Mouse (Mus musculus) embryo, embryonic 9.5 days (tissue): ENCODE measurements at regions not wholly inside any gene's neighbourhood (a gene's known extent, or its start where the extent isn't known, plus 50 kb on each side); places are given as distances from the start of the nearest gene placed in this dataset.

ENCODE experiments used
- DNase-seq: peaks from one replicate; pipeline ENCODE4 v3.0.0-alpha.2; 2017; ENCODE audit errors: extremely low spot score

GRCm38 (mm10) chr11:112720652-112721051 is 61.4 kb upstream of the Sox9 start:
- DNase-seq, result no peak

DNA sequence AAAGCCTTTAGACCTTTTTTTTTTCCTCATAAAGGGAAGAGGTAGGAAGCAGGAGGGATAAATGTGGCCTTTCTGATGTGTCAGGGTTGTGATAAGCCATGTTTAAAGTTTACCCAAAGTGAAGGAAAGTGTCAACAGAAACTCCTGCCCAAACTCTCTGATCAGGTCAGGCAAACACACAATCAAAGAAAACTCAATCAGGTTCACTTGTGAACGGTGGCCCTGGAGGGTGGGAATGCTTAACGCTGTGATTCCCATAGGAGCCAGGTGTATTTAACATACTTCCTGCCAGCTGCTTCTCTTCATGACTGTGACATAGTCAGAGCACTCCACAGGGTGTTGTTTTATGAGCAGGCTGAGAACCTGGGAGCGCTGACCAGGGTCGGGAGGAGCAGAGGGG is 59.1 kb upstream of the Sox9 start:
- no peak for DNase-seq

DNA sequence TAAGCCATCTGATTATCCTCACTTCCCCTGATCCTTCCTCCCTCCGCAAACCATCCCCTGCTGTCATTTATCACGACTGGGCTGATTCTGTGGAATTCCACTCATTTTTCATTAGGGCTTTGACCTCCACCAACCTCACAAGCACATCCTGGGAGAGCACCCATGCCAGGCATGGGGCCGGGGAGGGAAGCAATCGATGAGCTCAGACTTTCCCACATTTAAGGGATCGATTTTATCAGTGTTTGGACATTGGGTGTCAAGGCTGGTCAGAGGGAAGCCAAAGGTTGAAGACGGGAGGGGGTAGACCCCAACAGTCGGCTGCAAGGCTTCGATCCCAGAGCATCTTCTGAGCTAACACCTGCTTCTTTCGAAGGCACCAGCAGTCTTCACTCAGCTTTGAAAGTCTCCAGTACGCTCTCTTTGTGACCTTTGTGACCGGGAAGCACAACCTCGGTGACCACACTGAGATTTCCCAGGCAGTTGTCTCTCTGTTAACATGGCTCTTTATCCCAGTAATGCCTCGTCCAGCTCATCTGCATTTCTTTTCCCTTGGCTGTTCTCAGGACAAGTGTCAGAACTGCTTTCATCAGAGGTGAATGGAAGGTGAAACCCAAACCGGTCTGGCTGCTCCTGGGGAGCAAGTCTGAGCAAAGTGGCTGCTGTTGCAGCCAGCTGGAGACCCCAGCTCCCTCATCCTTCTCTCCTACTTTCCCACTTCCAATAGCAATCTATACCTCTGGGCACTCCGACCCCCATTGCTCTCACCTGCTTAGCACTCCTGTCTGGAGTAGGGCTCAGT is 53.7 kb upstream of the Sox9 start:
- peak; percentile 31 for DNase-seq
